Mouse (Mus musculus) spleen, embryonic (tissue): ENCODE measurements around the gene Scyl1.

Experiments used
- CTCF ChIA-PET: fragments of 350-600 bp; sonication (Branson Sonifier 250); formaldehyde crosslinking; loops from one replicate; lab custom pipeline; 2022; lab: Charles Lee

Gene Scyl1

GRCm38 (mm10) chr19:5803881-5804279 is 32.7 kb upstream of the Scyl1 start:
- CTCF ChIA-PET, result interaction anchor here (0.9 to 2.2 kb wide), 2 partner anchors 17 to 105 kb away, joined by 5 to 9 read pairs; no protein-coding TSS in a partner anchor

GRCm38 (mm10) chr19:5803041-5803880 is 32.0 kb upstream of the Scyl1 start:
- CTCF ChIA-PET, result interaction anchor here (0.6 to 2.2 kb wide), 3 partner anchors 10 to 42 kb away, joined by 4 to 7 read pairs (median 5); no protein-coding TSS in a partner anchor

GRCm38 (mm10) chr19:5802787-5803040 is 31.5 kb upstream of the Scyl1 start:
- CTCF ChIA-PET, result interaction anchor here (0.6 to 2.2 kb wide), 3 partner anchors 9 to 42 kb away, joined by 4 to 7 read pairs (median 5); no protein-coding TSS in a partner anchor

GRCm38 (mm10) chr19:5802011-5802786 is 31.0 kb upstream of the Scyl1 start:
- CTCF ChIA-PET, result interaction anchor here (0.6 to 2.2 kb wide), 3 partner anchors 9 to 43 kb away, joined by 4 to 7 read pairs (median 5); no protein-coding TSS in a partner anchor

- CTCF ChIA-PET, result interaction anchor here (0.8 kb wide), 1 partner anchor 192 kb away, joined by 3 read pairs; no protein-coding TSS in a partner anchor
These were observed 30.3 kb upstream of the Scyl1 start for GRCm38 (mm10) chr19:5801432-5801964.

- CTCF ChIA-PET, result interaction anchor here (0.6 to 2.2 kb wide), 5 partner anchors 13 to 192 kb away, joined by 3 to 13 read pairs (median 3); no protein-coding TSS in a partner anchor
These were observed 29.6 kb upstream of the Scyl1 start for GRCm38 (mm10) chr19:5800632-5801431.

- CTCF ChIA-PET, result interaction anchor here (0.9 to 2.2 kb wide), 3 partner anchors 13 to 50 kb away, joined by 3 to 13 read pairs (median 7); no protein-coding TSS in a partner anchor
These were observed 29.1 kb upstream of the Scyl1 start for GRCm38 (mm10) chr19:5800350-5800631.

- CTCF ChIA-PET, result interaction anchor here (0.9 to 2.2 kb wide), 4 partner anchors 9 to 50 kb away, joined by 3 to 13 read pairs (median 6); no protein-coding TSS in a partner anchor
These were observed 28.5 kb upstream of the Scyl1 start for GRCm38 (mm10) chr19:5799566-5800349.

GRCm38 (mm10) chr19:5798700-5799479 is 27.7 kb upstream of the Scyl1 start:
- CTCF ChIA-PET, result interaction anchor here (0.9 to 2.2 kb wide), 3 partner anchors 8 to 51 kb away, joined by 5 to 13 read pairs (median 7); no protein-coding TSS in a partner anchor

GRCm38 (mm10) chr19:5797381-5798111 is 26.3 kb upstream of the Scyl1 start:
- CTCF ChIA-PET, result no interaction called here

- CTCF ChIA-PET, result interaction anchor here (0.6 to 1.3 kb wide), 3 partner anchors 9 to 52 kb away, joined by 3 to 5 read pairs (median 5); no protein-coding TSS in a partner anchor
These were observed 25.4 kb upstream of the Scyl1 start for GRCm38 (mm10) chr19:5796573-5797111.

- CTCF ChIA-PET, result interaction anchor here (0.6 to 1.3 kb wide), 4 partner anchors 9 to 52 kb away, joined by 3 to 5 read pairs (median 4); no protein-coding TSS in a partner anchor
These were observed 24.7 kb upstream of the Scyl1 start for GRCm38 (mm10) chr19:5795668-5796572.

GRCm38 (mm10) chr19:5794771-5795576 is 23.8 kb upstream of the Scyl1 start:
- CTCF ChIA-PET, result interaction anchor here (0.7 to 1.0 kb wide), 2 partner anchors 8 to 53 kb away, joined by 3 read pairs; no protein-coding TSS in a partner anchor

- CTCF ChIA-PET, result interaction anchor here (0.5 to 1.7 kb wide), 6 partner anchors 8 to 56 kb away, joined by 3 to 11 read pairs (median 4); no protein-coding TSS in a partner anchor
These were observed 22.9 kb upstream of the Scyl1 start for GRCm38 (mm10) chr19:5793917-5794770.

GRCm38 (mm10) chr19:5793116-5793515 is 21.9 kb upstream of the Scyl1 start:
- CTCF ChIA-PET, result interaction anchor here (0.7 to 1.7 kb wide), 4 partner anchors 10 to 57 kb away, joined by 3 to 11 read pairs (median 4); no protein-coding TSS in a partner anchor
